Mouse (Mus musculus): Measurements from ENCODE around the gene Gm8300.
"Not testable (repeated sequence)": the region's sequence is repeated elsewhere in the genome, so short reads cannot be mapped to it uniquely, and the experiment has no call there.

DNA sequence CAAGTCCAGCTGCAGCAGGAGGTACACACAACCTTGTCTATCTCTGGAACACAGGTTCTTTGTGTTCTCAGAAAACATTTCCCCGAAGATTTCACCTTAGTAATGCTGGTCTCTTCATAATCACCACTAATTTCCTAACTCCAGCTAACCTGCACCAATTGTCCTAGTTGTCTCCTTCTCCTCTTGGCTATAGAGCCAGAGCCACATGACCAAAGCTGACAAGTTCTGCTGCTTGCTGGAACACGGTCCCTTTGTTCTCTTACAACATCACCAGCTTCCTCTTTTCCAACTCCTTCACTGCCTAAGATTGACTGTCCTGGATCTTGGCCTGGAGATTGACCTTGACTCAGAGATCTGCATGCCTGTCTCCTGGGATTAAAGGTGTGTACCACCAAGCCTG, 25.4 kb upstream of the Gm8300 start:
- TF ChIP-seq POLR2A (IDR thresholded peaks at IDR 0.05; ENCODE audit: borderline replicate concordance, low read depth, low read length); CTCF (IDR thresholded peaks at IDR 0.05; ENCODE audit: low read depth, low read length): not testable (repeated sequence)
